Mouse (Mus musculus) hindbrain, embryonic 12.5 days (tissue): Measurements from ENCODE around the gene Rhbdd2. TPM values are rescaled to one million over a fixed set of nuclear protein-coding genes. Genes with fewer than 3 reads are reported as not detected.

ENCODE experiments used
- ATAC-seq: fragments of 200-750 bp; cut with Nextera tagmentation; 2 replicates; pipeline ENCODE4 v1.8.0; 2017; ENCODE audit warnings: moderate TSS enrichment; ENCODE audit not compliant: low FRiP score
- H3K27ac ChIP-seq: fragments of 300-500 bp; sonication (generic); 2 replicates; pipeline ENCODE4 v1.5.1; 2016; ENCODE audit warnings: mild to moderate bottlenecking
- H3K27me3 ChIP-seq: fragments of 300-500 bp; sonication (generic); 2 replicates; pipeline ENCODE4 v1.6.1; 2016; ENCODE audit warnings: mild to moderate bottlenecking
- H3K36me3 ChIP-seq: fragments of 300-500 bp; sonication (generic); 2 replicates; pipeline ENCODE4 v1.6.1; 2016; ENCODE audit warnings: mild to moderate bottlenecking
- H3K4me1 ChIP-seq: fragments of 300-500 bp; sonication (generic); 2 replicates; pipeline ENCODE4 v1.6.1; 2016
- H3K4me2 ChIP-seq: fragments of 300-500 bp; sonication (generic); replicated peaks from 2 replicates; pipeline ENCODE4 v1.6.1; 2016; ENCODE audit warnings: mild to moderate bottlenecking
- H3K4me3 ChIP-seq: fragments of 300-500 bp; sonication (generic); 2 replicates; pipeline ENCODE4 v1.5.1; 2016; ENCODE audit warnings: mild to moderate bottlenecking
- H3K9ac ChIP-seq: fragments of 300-500 bp; sonication (generic); 2 replicates; pipeline ENCODE4 v1.6.1; 2016; ENCODE audit warnings: mild to moderate bottlenecking, moderate library complexity
- H3K9me3 ChIP-seq: fragments of 300-500 bp; sonication (generic); replicated peaks from 2 replicates; pipeline ENCODE4 v1.6.1; 2016; ENCODE audit warnings: mild to moderate bottlenecking
- WGBS: fragments of 180-500 bp; shearing (Covaris S2); methylation state at CpG from one replicate; pipeline ENCODE4 v1.1.7; 2016; 5-methylcytosine and 5-hydroxymethylcytosine counted together
- polyA plus RNA-seq: library from polyadenylated mRNA; unstranded; fragments of >200 nt; fragmentation: Nextera tagmentation; extraction: Ambion mirVana; gene quantifications from 2 replicates; pipeline ENCODE4 v1.2.1, GENCODE M21; 2016

Gene Rhbdd2
- polyA plus RNA-seq, 1 experiment from 2014 or later, result 70.0 TPM

DNA sequence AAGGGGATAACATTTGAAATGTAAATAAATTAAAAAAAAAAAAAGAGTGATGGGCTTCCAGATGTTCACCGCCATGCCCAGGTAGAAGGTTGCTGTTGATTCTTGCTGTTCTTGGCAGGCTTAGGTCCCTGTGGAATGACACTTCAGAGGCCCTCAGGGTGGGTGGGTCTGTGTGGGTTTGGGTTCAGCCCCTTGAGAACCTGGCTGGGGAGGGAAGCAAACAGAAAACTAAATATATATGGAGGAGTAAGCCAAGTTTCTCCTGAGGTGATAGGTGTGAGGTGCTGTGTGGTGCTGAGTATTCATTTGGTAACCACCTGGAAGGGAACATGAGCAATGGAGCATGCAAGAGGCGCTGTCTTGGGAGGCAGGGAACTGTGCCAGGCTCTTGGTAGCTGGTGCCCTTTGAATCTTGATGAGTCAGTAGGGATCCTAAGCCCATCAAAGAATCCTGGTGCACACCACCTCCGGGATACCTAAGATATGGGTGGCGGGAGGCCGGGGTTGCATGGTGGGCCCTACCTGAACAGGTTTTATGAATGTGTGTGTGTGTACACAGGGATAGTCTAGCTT lies 60.9 kb downstream of the Rhbdd2 start:
- H3K4me2 ChIP-seq, result no peak overlapping the region
- H3K9me3 ChIP-seq, result no peaks in the 10 kb centered on the region
- H3K4me1 ChIP-seq, result peaks cover 20% of the 10 kb centered on the region
- 0 out of 2 replicates have a peak, but pooled peaks cover 5% of the 10 kb centered on the region for H3K36me3 ChIP-seq
- H3K27me3 ChIP-seq, result no peaks in the 10 kb centered on the region
- 97% methylated on average over 5 of the region's 5 CpGs for WGBS
- no peak overlapping the region for H3K27ac ChIP-seq
- H3K4me3 ChIP-seq, result no peak overlapping the region
- ATAC-seq, result no peak
- no peak overlapping the region for H3K9ac ChIP-seq

DNA sequence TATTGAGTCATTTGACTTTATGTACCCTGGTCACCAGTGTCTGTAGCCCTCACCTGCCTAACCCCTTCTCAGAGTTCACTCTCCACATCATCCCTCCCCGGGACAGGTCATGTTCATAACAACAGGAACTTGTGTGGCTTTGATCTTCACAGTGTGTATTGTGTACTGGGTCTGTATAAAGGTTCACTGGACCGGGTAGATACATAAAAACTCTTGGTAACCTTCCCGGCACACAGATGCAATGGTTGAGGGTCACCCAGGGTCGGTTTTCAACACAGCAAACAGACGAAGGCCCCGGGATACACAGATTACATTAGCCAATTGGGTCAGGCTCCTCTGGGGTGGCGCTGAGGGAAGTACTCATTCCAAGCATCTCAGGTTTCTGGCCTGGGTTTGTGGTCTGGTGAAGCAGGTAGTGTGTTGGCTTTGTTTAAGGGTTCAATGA lies 62.9 kb downstream of the Rhbdd2 start:
- no peak for ATAC-seq
- 60% methylated on average over 7 of the region's 7 CpGs for WGBS
- no peaks in the 10 kb centered on the region for H3K9me3 ChIP-seq
- H3K27me3 ChIP-seq, result no peaks in the 10 kb centered on the region
- H3K4me1 ChIP-seq, result peaks cover 11% of the 10 kb centered on the region
- no peak overlapping the region for H3K9ac ChIP-seq
- H3K27ac ChIP-seq, result no peak overlapping the region
- no peak overlapping the region for H3K4me2 ChIP-seq
- no peak overlapping the region for H3K4me3 ChIP-seq
- 0 out of 2 replicates have a peak, but pooled peaks cover 13% of the 10 kb centered on the region for H3K36me3 ChIP-seq

Other genes starting within 250 kb of the Rhbdd2 start
- gene Pom121, start 238.1 kb upstream of the Rhbdd2 start, polyA plus RNA-seq, result 20.0 and 21.7 TPM in 2 replicates
- gene Hip1, start 87.5 kb upstream of the Rhbdd2 start, polyA plus RNA-seq, result 67.8 and 68.0 TPM in 2 replicates
- gene Ccl26, start 69.0 kb upstream of the Rhbdd2 start, polyA plus RNA-seq, result not detected in 2 replicates
- gene Ccl24, start 59.6 kb upstream of the Rhbdd2 start, polyA plus RNA-seq, result 2.0 and 3.1 TPM in 2 replicates
- 118 and 119 TPM in 2 replicates for gene Por, start 37.4 kb downstream of the Rhbdd2 start, polyA plus RNA-seq
- gene Tmem120a, start 111.8 kb downstream of the Rhbdd2 start, polyA plus RNA-seq, result 61.0 and 65.0 TPM in 2 replicates
- 0.68 TPM in 1 of 2 replicates, not detected in the other for gene Styxl1, start 145.8 kb downstream of the Rhbdd2 start, polyA plus RNA-seq
- 530 and 539 TPM in 2 replicates for gene Mdh2, start 145.9 kb downstream of the Rhbdd2 start, polyA plus RNA-seq
- 63.6 and 63.8 TPM in 2 replicates for gene Srrm3, start 174.3 kb downstream of the Rhbdd2 start, polyA plus RNA-seq